Mouse (Mus musculus) limb, embryonic 14.5 days (tissue): ENCODE measurements at regions not wholly inside any gene's neighbourhood (a gene's known extent, or its start where the extent isn't known, plus 50 kb on each side); places are given as distances from the start of the nearest gene placed in this dataset.

Source experiments
- ATAC-seq: fragments of 200-750 bp; cut with Nextera tagmentation; 2 replicates; pipeline ENCODE4 v1.8.0; 2017; ENCODE audit warnings: low read depth, moderate number of reproducible peaks, moderate TSS enrichment; ENCODE audit not compliant: low FRiP score
- DNase-seq: peaks from one replicate; pipeline ENCODE4 v3.0.0-alpha.2; 2015; ENCODE audit warnings: low spot score
- H3K27ac ChIP-seq: fragments of 300-500 bp; sonication (generic); replicated peaks from 2 replicates; pipeline ENCODE4 v1.5.1; 2014; ENCODE audit warnings: low read depth, mild to moderate bottlenecking, low read length, moderate library complexity, mixed read lengths
- H3K27me3 ChIP-seq: fragments of 300-500 bp; sonication (generic); 2 replicates; pipeline ENCODE4 v1.6.1; 2014; ENCODE audit warnings: low read length, mixed read lengths; ENCODE audit not compliant: control insufficient read depth, insufficient read depth
- H3K36me3 ChIP-seq: fragments of 300-500 bp; sonication (generic); 2 replicates; pipeline ENCODE4 v1.6.1; 2014; ENCODE audit warnings: mild to moderate bottlenecking, low read length, moderate library complexity, mixed read lengths; ENCODE audit not compliant: control insufficient read depth, insufficient read depth
- H3K4me1 ChIP-seq: fragments of 300-500 bp; sonication (generic); 2 replicates; pipeline ENCODE4 v1.6.1; 2014; ENCODE audit warnings: antibody characterized with exemption, low read length, mixed read lengths; ENCODE audit not compliant: control insufficient read depth, insufficient read depth
- H3K4me2 ChIP-seq: fragments of 300-500 bp; sonication (generic); replicated peaks from 2 replicates; pipeline ENCODE4 v1.6.1; 2014; ENCODE audit warnings: low read depth, mild to moderate bottlenecking, low read length, moderate library complexity; ENCODE audit not compliant: severe bottlenecking
- H3K4me3 ChIP-seq: fragments of 300-500 bp; sonication (generic); replicated peaks from 2 replicates; pipeline ENCODE4 v1.5.1; 2014; ENCODE audit warnings: low read length
- H3K9ac ChIP-seq: fragments of 300-500 bp; sonication (generic); 2 replicates; pipeline ENCODE4 v1.6.1; 2014; ENCODE audit warnings: mild to moderate bottlenecking, low read depth, low read length, moderate library complexity; ENCODE audit not compliant: severe bottlenecking
- H3K9me3 ChIP-seq: fragments of 300-500 bp; sonication (generic); 2 replicates; pipeline ENCODE4 v1.6.1; 2016; ENCODE audit warnings: low read length; ENCODE audit not compliant: control insufficient read depth
- POLR2A ChIP-seq: fragments of 200-500 bp; IDR thresholded peaks from 2 replicates; pipeline ENCODE4 v1.8.0; 2012; ENCODE audit warnings: inconsistent platforms, mild to moderate bottlenecking, moderate library complexity, borderline replicate concordance; ENCODE audit not compliant: insufficient read depth, insufficient read length; ENCODE audit errors: extremely low read depth
- WGBS: fragments of 180-500 bp; shearing (Covaris S2); extraction: QIAGEN DNeasy Blood & Tissue Kit; methylation state at CpG from one replicate; pipeline ENCODE4 v1.1.7; 2014; 5-methylcytosine and 5-hydroxymethylcytosine counted together

DNA sequence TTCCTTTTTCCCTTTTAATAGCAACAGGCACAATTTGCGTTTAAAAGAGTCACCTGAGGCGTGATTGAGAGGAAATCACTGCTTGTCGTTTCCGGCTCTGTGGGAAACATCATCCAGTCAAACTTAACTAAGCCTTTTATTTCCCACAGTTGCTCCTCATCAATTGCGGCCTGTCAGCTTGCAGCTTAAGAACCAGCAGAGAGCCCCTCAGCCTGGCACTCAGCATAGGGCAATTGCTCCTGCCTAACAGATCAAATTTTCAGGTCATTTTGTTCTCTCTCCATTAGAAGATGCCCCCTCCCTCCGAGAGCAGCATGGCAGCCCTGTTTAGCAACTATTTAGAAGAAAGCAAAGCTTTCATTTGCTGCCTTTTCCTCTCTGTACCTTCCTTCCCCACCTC, 363.9 kb downstream of the Tmem135 start:
- Histone ChIP-seq H3K9ac (no peak overlapping the region), H3K36me3 (no peaks in the 10 kb centered on the region), H3K4me2 (no peak overlapping the region), H3K9me3 (no peaks in the 10 kb centered on the region), H3K27ac (no peak overlapping the region), H3K4me1 (peaks cover 3% of the 10 kb centered on the region; the same call in 1 of the 2 replicates), H3K27me3 (no peaks in the 10 kb centered on the region), H3K4me3 (no peak overlapping the region)
- ATAC-seq, result no peak
- WGBS, result 18% methylated on average over 6 of the region's 6 CpGs
- DNase-seq, result no peak
- no peak for TF ChIP-seq POLR2A

DNA sequence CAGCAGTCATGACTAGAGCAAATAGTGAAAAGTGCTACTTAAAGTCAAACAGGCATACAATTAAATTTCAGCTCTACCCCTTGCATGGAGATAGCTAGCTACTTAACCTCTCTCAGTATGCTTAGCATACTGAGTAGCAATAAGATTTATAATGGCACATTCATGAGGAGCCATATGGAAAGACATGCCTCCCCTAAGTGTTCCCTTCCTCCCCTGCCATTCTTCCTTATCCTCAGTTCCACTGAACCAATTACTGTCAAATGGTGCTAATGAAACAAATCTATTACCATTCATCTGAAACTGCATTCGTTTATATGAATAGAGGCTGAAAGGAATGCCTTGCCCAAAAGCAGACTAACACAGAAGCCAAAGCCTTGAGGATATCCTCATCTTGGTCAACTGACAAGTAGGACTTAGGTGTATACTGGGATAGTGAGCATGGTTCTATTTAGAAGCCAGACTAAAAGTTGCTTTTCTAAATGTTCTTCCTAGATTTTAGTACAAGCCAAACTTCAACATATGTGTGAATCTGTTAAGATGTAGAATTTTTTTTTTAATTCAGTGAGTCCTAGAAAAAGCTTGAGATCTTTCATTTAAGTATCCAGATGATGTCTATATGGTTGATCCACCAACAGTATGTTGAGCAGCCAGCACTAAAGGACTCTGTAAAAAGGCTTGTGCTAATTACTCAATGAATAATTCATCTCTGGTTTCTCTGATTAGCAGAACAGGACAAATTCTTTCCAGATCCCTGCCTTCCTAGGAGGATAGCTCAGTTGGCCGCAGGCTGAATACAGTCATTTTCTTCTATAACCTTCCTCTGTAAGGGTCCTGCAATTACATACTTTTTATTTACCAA, 368.7 kb downstream of the Tmem135 start:
- no peak for ATAC-seq
- no peak for TF ChIP-seq POLR2A

DNA sequence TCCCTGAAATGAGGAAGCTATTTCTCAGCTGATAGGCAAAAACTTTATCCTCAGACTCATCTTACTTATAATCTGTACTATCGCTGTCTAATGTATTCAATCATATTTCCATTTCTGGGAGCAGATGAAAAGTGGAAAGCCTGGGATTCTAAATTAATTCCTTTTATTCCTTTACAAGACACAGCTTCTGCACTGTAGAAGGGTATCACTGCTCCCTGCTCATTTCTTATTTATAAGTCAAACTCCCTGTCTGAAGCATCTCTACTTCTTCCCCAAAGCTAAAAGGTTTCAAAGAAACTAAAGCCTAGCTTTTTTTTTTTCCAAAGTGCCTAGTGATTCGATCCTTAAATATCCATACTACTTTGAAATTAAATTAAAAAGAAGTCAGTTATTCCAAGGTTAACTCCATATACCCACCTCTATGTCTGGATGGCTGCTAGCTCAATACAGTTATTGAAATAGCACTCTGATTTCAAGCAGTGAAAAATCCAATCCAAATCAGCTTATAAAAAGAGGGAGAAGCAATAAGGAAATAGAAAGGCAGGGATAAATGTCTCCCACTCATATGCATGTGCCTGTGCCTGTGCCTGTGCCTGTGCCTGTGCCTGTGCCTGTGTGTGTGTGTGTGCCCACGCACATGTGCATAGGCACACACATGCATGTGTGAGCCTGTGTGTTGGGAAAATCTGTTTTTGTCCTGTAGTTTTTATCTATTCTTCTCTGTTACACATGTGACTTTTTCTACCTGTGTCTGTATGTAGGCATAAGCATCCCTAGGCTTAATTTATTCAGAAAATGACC, 380.6 kb downstream of the Tmem135 start:
- Histone ChIP-seq H3K4me3 (no peak overlapping the region), H3K27ac (no peak overlapping the region), H3K9ac (no peak overlapping the region), H3K4me1 (no peaks in the 10 kb centered on the region), H3K27me3 (no peaks in the 10 kb centered on the region), H3K9me3 (no peaks in the 10 kb centered on the region), H3K4me2 (no peak overlapping the region), H3K36me3 (no peaks in the 10 kb centered on the region)
- 88% methylated on average over 3 of the region's 3 CpGs for WGBS
- no peak for TF ChIP-seq POLR2A
- ATAC-seq (no peak), DNase-seq (no peak)

More for the DNA sequence above, 368.7 kb downstream of the Tmem135 start:
- no peak overlapping the region for H3K9ac ChIP-seq
- 56% methylated on average over 2 of the region's 2 CpGs for WGBS
- no peak overlapping the region for H3K4me3 ChIP-seq
- H3K27ac ChIP-seq, result no peak overlapping the region
- H3K36me3 ChIP-seq, result no peaks in the 10 kb centered on the region
- no peaks in the 10 kb centered on the region for H3K27me3 ChIP-seq
- H3K4me2 ChIP-seq, result no peak overlapping the region
- H3K9me3 ChIP-seq, result no peaks in the 10 kb centered on the region
- DNase-seq, result no peak
- H3K4me1 ChIP-seq, result peaks cover 3% of the 10 kb centered on the region; the same call in 1 of the 2 replicates

DNA sequence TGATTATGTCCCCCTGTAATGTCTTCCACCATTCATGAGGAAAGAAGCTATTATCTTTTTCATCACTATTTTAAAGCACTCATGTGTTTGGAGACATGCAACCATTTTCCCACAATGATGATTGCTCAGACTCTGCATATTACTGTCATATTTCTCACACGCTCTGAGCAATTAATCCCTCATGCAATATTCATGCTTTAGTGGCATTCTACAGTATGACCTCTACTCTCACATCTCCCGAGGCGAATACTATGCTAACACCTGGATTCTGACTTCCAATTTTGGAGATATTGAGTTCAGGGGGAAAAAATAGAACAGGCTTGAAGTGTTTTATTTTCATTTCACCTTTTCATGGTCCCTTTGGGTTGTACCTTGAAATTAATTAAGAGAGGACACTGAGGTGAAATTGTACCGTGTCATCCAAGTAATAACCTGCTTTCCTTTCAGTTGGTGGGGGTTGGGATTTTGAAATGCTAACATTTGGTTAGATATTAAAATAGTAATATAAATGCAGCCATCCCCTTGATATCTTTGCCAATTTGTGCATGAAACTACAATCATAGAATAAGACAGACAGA, 405.1 kb downstream of the Tmem135 start:
- Histone ChIP-seq H3K4me1 (no peaks in the 10 kb centered on the region), H3K36me3 (no peaks in the 10 kb centered on the region), H3K4me2 (no peak overlapping the region), H3K27ac (no peak overlapping the region), H3K9me3 (no peaks in the 10 kb centered on the region), H3K4me3 (no peak overlapping the region), H3K9ac (no peak overlapping the region), H3K27me3 (no peaks in the 10 kb centered on the region)
- ATAC-seq, result no peak
- WGBS, result 87% methylated on average over 4 of the region's 4 CpGs
- no peak for TF ChIP-seq POLR2A
- DNase-seq, result no peak

DNA sequence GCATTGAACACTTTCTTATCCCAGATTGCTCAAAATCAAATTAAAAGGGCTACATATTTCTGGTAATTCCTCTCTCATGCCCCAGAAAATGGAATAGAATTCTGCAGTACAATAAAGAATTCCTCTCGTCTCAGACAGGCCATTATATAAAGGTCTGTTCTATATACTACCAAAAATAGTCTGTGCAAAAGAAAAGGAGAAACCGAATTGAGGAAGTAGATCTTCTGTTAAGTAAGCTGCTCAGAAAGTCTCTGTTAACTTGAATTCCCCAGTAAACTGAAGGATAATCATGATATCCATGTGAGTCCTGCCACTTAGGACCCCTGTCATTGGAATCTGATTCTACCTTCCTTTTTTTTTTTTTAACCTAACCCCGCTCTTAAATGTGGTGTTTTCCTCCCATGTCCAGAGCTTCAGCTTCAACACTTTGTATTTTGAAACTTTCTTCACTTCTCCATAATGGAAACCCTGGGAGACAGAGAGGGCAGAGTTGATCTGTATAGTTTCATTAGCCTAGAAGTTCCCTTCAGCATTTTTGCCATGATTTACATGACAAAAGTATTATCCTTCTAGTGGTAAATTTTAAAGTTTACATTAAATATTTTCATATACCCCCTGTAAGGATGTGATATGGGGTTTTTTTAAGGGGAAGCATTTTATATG, 406.1 kb downstream of the Tmem135 start:
- Histone ChIP-seq H3K4me2 (no peak overlapping the region), H3K27me3 (no peaks in the 10 kb centered on the region), H3K36me3 (no peaks in the 10 kb centered on the region), H3K9ac (no peak overlapping the region), H3K27ac (no peak overlapping the region), H3K4me1 (no peaks in the 10 kb centered on the region), H3K4me3 (no peak overlapping the region), H3K9me3 (no peaks in the 10 kb centered on the region)
- ATAC-seq (no peak), DNase-seq (no peak)
- WGBS, result 85% methylated on average over 3 of the region's 3 CpGs
- TF ChIP-seq POLR2A, result no peak
